ENCODE assay signal across 16 mouse cellular contexts in genomic region chr1:156111090-156111489, GRCm38 (mm10).
DNase-seq lines count a peak whose midpoint lies in the region; ATAC-seq and TF ChIP-seq lines count a peak whose summit lies in the region.
"Had no signal": no experiment of that assay in that cellular context is flagged by ENCODE, and none has a peak within 500 bp of the region (broad histone marks: within the 10 kb centered on the region; RNA-seq: fewer than 3 reads in every experiment).

No protein-coding gene starts in this region.

- DNase-seq in heart, adult 2 months = no peak
- DNase-seq in limb, embryonic 11.5 days (ENCODE audit: low spot score) = peak; percentile 49
- DNase-seq in limb, embryonic 10.5 days (ENCODE audit: low spot score) = no peak
- DNase-seq in CH12.LX (ENCODE audit: extremely low read depth) = no peak
- DNase-seq in thymus, postnatal 4 days = no peak
- DNase-seq in heart, adult 9 months (ENCODE audit: low spot score in 2 of 2) = no peak
- DNase-seq: B cell, adult 2 months; cerebellum, adult 9-11 months; gastrocnemius, postnatal 14 days had no signal

- no peak overlapping the region for H3K27ac ChIP-seq in heart, adult 2 months
- no peak overlapping the region for H3K27ac ChIP-seq in heart, embryonic 11.5 days (ENCODE audit: low read depth, low read length)
- no peak overlapping the region for H3K27ac ChIP-seq in limb, embryonic 11.5 days (replicated peaks; ENCODE audit: low read depth, low read length)
- H3K27ac ChIP-seq in limb, embryonic 10.5 days = no peak overlapping the region
- H3K27ac ChIP-seq in CH12.LX (ENCODE audit: insufficient read depth, low read depth) = no peak overlapping the region
- H3K27ac ChIP-seq in cortical plate, adult 2 months (ENCODE audit: insufficient read depth, low read length) = no peak overlapping the region
- H3K27ac ChIP-seq: embryonic facial prominence, embryonic 12.5 days; forebrain, embryonic 13.5 days; limb, embryonic 15.5 days had no signal

- H3K4me1 ChIP-seq in heart, adult 2 months (ENCODE audit: control insufficient read depth, insufficient read depth, low read length) = no peaks in the 10 kb centered on the region
- peaks cover 5% of the 10 kb centered on the region; the same call in 1 of the 2 replicates for H3K4me1 ChIP-seq in heart, embryonic 11.5 days (ENCODE audit: control insufficient read depth, insufficient read depth, low read length)
- peaks cover 3% of the 10 kb centered on the region; the same call in 1 of the 2 replicates for H3K4me1 ChIP-seq in limb, embryonic 11.5 days (ENCODE audit: control insufficient read depth, insufficient read depth, low read length)
- peaks cover 30% of the 10 kb centered on the region for H3K4me1 ChIP-seq in limb, embryonic 10.5 days
- no peaks in the 10 kb centered on the region for H3K4me1 ChIP-seq in CH12.LX (ENCODE audit: control insufficient read depth in 1 of 2, insufficient read depth in 2 of 2)
- no peaks in the 10 kb centered on the region for H3K4me1 ChIP-seq in cortical plate, adult 2 months (ENCODE audit: control insufficient read depth, insufficient read depth, low read length)
- H3K4me1 ChIP-seq: limb, embryonic 15.5 days had no signal

- WGBS in heart, adult 2 months = 89% methylated on average over 9 of the region's 9 CpGs
- 72% methylated on average over 9 of the region's 9 CpGs for WGBS in heart, embryonic 11.5 days (ENCODE audit: insufficient replicate concordance)
- WGBS in limb, embryonic 11.5 days = 75% methylated on average over 9 of the region's 9 CpGs
- 76% methylated on average over 9 of the region's 9 CpGs for WGBS in limb, embryonic 10.5 days

- intact Hi-C loops in heart, adult 2 months (cut with DNase I) = no loop called here

- TF ChIP-seq CTCF in heart, adult 2 months (IDR thresholded peaks at IDR 0.05) = peak; percentile 35
- TF ChIP-seq CTCF in CH12.LX (conservative IDR thresholded peaks at IDR 0.05 in 1 of 2, IDR thresholded peaks at IDR 0.05 in 1 of 2; ENCODE audit: low read depth in 2 of 2, low read length in 2 of 2) = peak in 1 of 2 experiments; percentile 67; a peak in 2 of 4 replicates
- TF ChIP-seq CTCF in cortical plate, adult 2 months (IDR thresholded peaks at IDR 0.05; ENCODE audit: extremely low read depth, insufficient read depth, low read length) = 0 out of 2 replicates have a peak, but pooled peaks have one; percentile 10

- H3K9ac ChIP-seq in heart, adult 2 months (ENCODE audit: low read depth, low read length) = no peak overlapping the region
- H3K9ac ChIP-seq in heart, embryonic 11.5 days (ENCODE audit: low read depth, low read length) = no peak overlapping the region
- H3K9ac ChIP-seq in limb, embryonic 11.5 days (ENCODE audit: low read length) = no peak overlapping the region
- H3K9ac ChIP-seq in CH12.LX (ENCODE audit: insufficient read depth, low read depth) = no peak overlapping the region
- H3K9ac ChIP-seq: embryonic facial prominence, embryonic 12.5 days; forebrain, embryonic 13.5 days; limb, embryonic 15.5 days had no signal

- no peak for ATAC-seq in heart, embryonic 11.5 days (replicated peaks; ENCODE audit: insufficient number of reproducible peaks, low FRiP score, low TSS enrichment)
- no peak for ATAC-seq in limb, embryonic 11.5 days (ENCODE audit: insufficient number of reproducible peaks, low FRiP score, low TSS enrichment, low read depth)
- ATAC-seq: forebrain, embryonic 13.5 days; hindbrain, embryonic 16.5 days had no signal

- TF ChIP-seq RAD21 in CH12.LX (IDR thresholded peaks at IDR 0.05; ENCODE audit: low read depth, low read length) = peak; percentile 62

- dilution Hi-C loops in CH12.LX (cut with MboI; ENCODE audit: extremely low pct_ligation_motif_present, extremely low pct_unique_long_range_greater_than_20kb, low sequenced_read_pairs) = no loop called here

- no peaks in the 10 kb centered on the region for H3K36me3 ChIP-seq in heart, adult 2 months (ENCODE audit: control insufficient read depth, insufficient read depth, low read length)
- H3K36me3 ChIP-seq in heart, embryonic 11.5 days (ENCODE audit: control insufficient read depth, insufficient read depth, low read length) = no peaks in the 10 kb centered on the region
- H3K36me3 ChIP-seq in limb, embryonic 11.5 days (ENCODE audit: control insufficient read depth, insufficient read depth, low read length) = no peaks in the 10 kb centered on the region
- no peaks in the 10 kb centered on the region for H3K36me3 ChIP-seq in limb, embryonic 10.5 days
- no peaks in the 10 kb centered on the region for H3K36me3 ChIP-seq in CH12.LX (replicated peaks in 1 of 2; ENCODE audit: control insufficient read depth in 1 of 2, insufficient read depth in 1 of 2, low read length in 1 of 2)
- H3K36me3 ChIP-seq: embryonic facial prominence, embryonic 12.5 days; limb, embryonic 15.5 days had no signal

- in situ Hi-C loops in CH12.LX (cut with MboI; ENCODE audit: low pct_ligation_motif_present, low pct_unique_long_range_greater_than_20kb, low sequenced_read_pairs) = no loop called here

- TF ChIP-seq POLR2A in heart, adult 2 months (IDR thresholded peaks at IDR 0.05; ENCODE audit: insufficient read depth, low read depth, low read length) = no peak
- TF ChIP-seq POLR2A in CH12.LX (IDR thresholded peaks at IDR 0.05; ENCODE audit: low read depth, low read length) = no peak
- no peak for TF ChIP-seq POLR2A in cortical plate, adult 2 months (IDR thresholded peaks at IDR 0.05; ENCODE audit: extremely low read depth, insufficient read depth, low read length)

- no peak overlapping the region for H3K4me3 ChIP-seq in heart, adult 2 months
- H3K4me3 ChIP-seq in heart, embryonic 11.5 days (ENCODE audit: low read depth, low read length) = no peak overlapping the region
- H3K4me3 ChIP-seq in limb, embryonic 11.5 days (ENCODE audit: low read depth, low read length) = no peak overlapping the region
- H3K4me3 ChIP-seq in limb, embryonic 10.5 days = no peak overlapping the region
- H3K4me3 ChIP-seq in CH12.LX (replicated peaks in 1 of 3; ENCODE audit: low read depth in 2 of 3, low read length in 2 of 3, poor library complexity in 1 of 3) = no peak overlapping the region
- no peak overlapping the region for H3K4me3 ChIP-seq in cortical plate, adult 2 months (ENCODE audit: insufficient read depth, low read length)
- H3K4me3 ChIP-seq: embryonic facial prominence, embryonic 12.5 days; forebrain, embryonic 13.5 days; limb, embryonic 15.5 days; myocyte had no signal

- no peaks in the 10 kb centered on the region for H3K79me2 ChIP-seq in heart, adult 2 months (replicated peaks; ENCODE audit: control insufficient read depth, insufficient read depth, low read length)
- no peaks in the 10 kb centered on the region for H3K79me2 ChIP-seq in CH12.LX (replicated peaks; ENCODE audit: control insufficient read depth, extremely low read depth, insufficient read depth, poor library complexity, severe bottlenecking)

- H3K4me2 ChIP-seq in heart, embryonic 11.5 days = no peak overlapping the region
- H3K4me2 ChIP-seq in limb, embryonic 11.5 days (ENCODE audit: low read depth, severe bottlenecking) = no peak overlapping the region
- H3K4me2 ChIP-seq in CH12.LX (ENCODE audit: insufficient read depth, low read depth, poor library complexity, severe bottlenecking) = no peak overlapping the region
- H3K4me2 ChIP-seq: embryonic facial prominence, embryonic 12.5 days; forebrain, embryonic 13.5 days; limb, embryonic 15.5 days had no signal

- H3K27me3 ChIP-seq in heart, adult 2 months (ENCODE audit: control insufficient read depth, insufficient read depth, low read length) = no peaks in the 10 kb centered on the region
- no peaks in the 10 kb centered on the region for H3K27me3 ChIP-seq in heart, embryonic 11.5 days (ENCODE audit: control insufficient read depth, insufficient read depth, low read length)
- H3K27me3 ChIP-seq in limb, embryonic 11.5 days (ENCODE audit: control insufficient read depth, insufficient read depth, low read length) = no peaks in the 10 kb centered on the region
- peaks cover 11% of the 10 kb centered on the region; the same call in 1 of the 2 replicates for H3K27me3 ChIP-seq in limb, embryonic 10.5 days (ENCODE audit: low read depth, poor library complexity, severe bottlenecking)
- peaks cover 2% of the 10 kb centered on the region for H3K27me3 ChIP-seq in CH12.LX (replicated peaks)
- H3K27me3 ChIP-seq: embryonic facial prominence, embryonic 12.5 days; forebrain, embryonic 13.5 days; limb, embryonic 15.5 days had no signal

- H3K9me3 ChIP-seq in heart, embryonic 11.5 days (replicated peaks; ENCODE audit: control insufficient read depth, low read length) = no peaks in the 10 kb centered on the region
- no peaks in the 10 kb centered on the region for H3K9me3 ChIP-seq in limb, embryonic 11.5 days (ENCODE audit: control insufficient read depth, low read length)
- no peaks in the 10 kb centered on the region for H3K9me3 ChIP-seq in limb, embryonic 10.5 days (replicated peaks)
- no peaks in the 10 kb centered on the region for H3K9me3 ChIP-seq in CH12.LX (replicated peaks; ENCODE audit: low read length)
- H3K9me3 ChIP-seq: embryonic facial prominence, embryonic 12.5 days; forebrain, embryonic 13.5 days; limb, embryonic 15.5 days had no signal

- no peak for TF ChIP-seq EP300 in heart, adult 2 months (IDR thresholded peaks at IDR 0.05; ENCODE audit: insufficient read depth, low read depth, low read length)
- TF ChIP-seq EP300 in CH12.LX (IDR thresholded peaks at IDR 0.05; ENCODE audit: low read length) = no peak

TF ChIP-seq in CH12.LX, 34 proteins besides CTCF, POLR2A, EP300 and RAD21:
- TF ChIP-seq MYC (IDR thresholded peaks at IDR 0.05; ENCODE audit: low read depth, low read length) (no peak), SMC3 (IDR thresholded peaks at IDR 0.05; ENCODE audit: low read depth, low read length) (peak; percentile 53), CHD1 (IDR thresholded peaks at IDR 0.05; ENCODE audit: low read depth, low read length) (no peak), JUN (IDR thresholded peaks at IDR 0.05; ENCODE audit: insufficient read depth, low read depth, low read length) (no peak), MAFK (IDR thresholded peaks at IDR 0.05; ENCODE audit: insufficient replicate concordance, low read length) (no peak)
